Mouse (Mus musculus) hindbrain, embryonic 11.5 days (tissue): Measurements from ENCODE around the gene Asic5. TPM values are rescaled to one million over a fixed set of nuclear protein-coding genes. Genes with fewer than 3 reads are reported as not detected.

Experiments
- ATAC-seq: fragments of 200-750 bp; cut with Nextera tagmentation; 2 replicates; pipeline ENCODE4 v1.8.0; 2017; ENCODE audit warnings: mild to moderate bottlenecking, moderate TSS enrichment, moderate library complexity; ENCODE audit not compliant: low FRiP score
- DNase-seq: peaks from one replicate; pipeline ENCODE4 v3.0.0-alpha.2; 2015; ENCODE audit warnings: low spot score
- H3K27ac ChIP-seq: fragments of 300-500 bp; sonication (generic); 2 replicates; pipeline ENCODE4 v1.5.1; 2014; ENCODE audit warnings: mild to moderate bottlenecking, low read depth, low read length
- H3K27me3 ChIP-seq: fragments of 300-500 bp; sonication (generic); 2 replicates; pipeline ENCODE4 v1.6.1; 2014; ENCODE audit warnings: mild to moderate bottlenecking, low read length, moderate library complexity, mixed read lengths; ENCODE audit not compliant: control insufficient read depth, insufficient read depth
- H3K36me3 ChIP-seq: fragments of 300-500 bp; sonication (generic); 2 replicates; pipeline ENCODE4 v1.6.1; 2014; ENCODE audit warnings: mild to moderate bottlenecking, low read length, moderate library complexity, mixed read lengths; ENCODE audit not compliant: control insufficient read depth, insufficient read depth
- H3K4me1 ChIP-seq: fragments of 300-500 bp; sonication (generic); replicated peaks from 2 replicates; pipeline ENCODE4 v1.6.1; 2014; ENCODE audit warnings: low read length, mixed read lengths; ENCODE audit not compliant: control insufficient read depth, insufficient read depth
- H3K4me2 ChIP-seq: fragments of 300-500 bp; sonication (generic); replicated peaks from 2 replicates; pipeline ENCODE4 v1.6.1; 2014; ENCODE audit warnings: mild to moderate bottlenecking, low read depth, low read length
- H3K4me3 ChIP-seq: fragments of 300-500 bp; sonication (generic); 2 replicates; pipeline ENCODE4 v1.5.1; 2014; ENCODE audit warnings: low read depth, low read length
- H3K9ac ChIP-seq: fragments of 300-500 bp; sonication (generic); 2 replicates; pipeline ENCODE4 v1.6.1; 2014; ENCODE audit warnings: low read depth, low read length
- H3K9me3 ChIP-seq: fragments of 300-500 bp; sonication (generic); 2 replicates; pipeline ENCODE4 v1.6.1; 2016; ENCODE audit warnings: low read length; ENCODE audit not compliant: control insufficient read depth
- WGBS: fragments of 180-500 bp; shearing (Covaris S2); extraction: QIAGEN DNeasy Blood & Tissue Kit; methylation state at CpG from one replicate; pipeline ENCODE4 v1.1.7; 2014; 5-methylcytosine and 5-hydroxymethylcytosine counted together
- polyA plus RNA-seq: library from polyadenylated mRNA; unstranded; fragments of >200 nt; fragmentation: Nextera tagmentation; extraction: Ambion mirVana; gene quantifications from 2 replicates; pipeline ENCODE4 v1.2.1, GENCODE M21; 2014

Gene Asic5
- polyA plus RNA-seq, result not detected in 2 replicates

- H3K4me1 ChIP-seq, result no peaks in the 10 kb centered on the region
- no peak for DNase-seq
- H3K9ac ChIP-seq, result no peak within 1 kb of the TSS
- H3K36me3 ChIP-seq, result no peaks in the 10 kb centered on the region
- 96% methylated on average over 5 of the region's 5 CpGs for WGBS
- H3K9me3 ChIP-seq, result no peaks in the 10 kb centered on the region
- no peaks in the 10 kb centered on the region for H3K27me3 ChIP-seq
- H3K27ac ChIP-seq, result no peak within 1 kb of the TSS
- no peak for ATAC-seq
- no peak within 1 kb of the TSS for H3K4me2 ChIP-seq
- no peak within 1 kb of the TSS for H3K4me3 ChIP-seq
Observed at GRCm38 (mm10) chr3:81981990-81982389, at the start of gene Asic5. Gene Asic5, plus strand, starts transcription at chr3:81982290.

- no peak for DNase-seq
- Histone ChIP-seq H3K27me3 (no peaks in the 10 kb centered on the region), H3K36me3 (no peaks in the 10 kb centered on the region), H3K9me3 (no peaks in the 10 kb centered on the region), H3K4me1 (no peaks in the 10 kb centered on the region), H3K4me2 (no peak overlapping the region), H3K9ac (no peak overlapping the region), H3K4me3 (no peak overlapping the region), H3K27ac (no peak overlapping the region)
- ATAC-seq, result no peak
- WGBS, result 83% methylated on average over 4 of the region's 4 CpGs
Observed at GRCm38 (mm10) chr3:81933348-81933747, 48.7 kb upstream of the Asic5 start.

GRCm38 (mm10) chr3:81938924-81939323, 43.2 kb upstream of the Asic5 start:
- Histone ChIP-seq H3K4me2 (no peak overlapping the region), H3K4me1 (no peaks in the 10 kb centered on the region), H3K27ac (no peak overlapping the region), H3K9me3 (no peaks in the 10 kb centered on the region), H3K9ac (no peak overlapping the region), H3K36me3 (no peaks in the 10 kb centered on the region), H3K4me3 (no peak overlapping the region), H3K27me3 (no peaks in the 10 kb centered on the region)
- WGBS, result 90% methylated on average over 3 of the region's 3 CpGs
- DNase-seq, result no peak
- ATAC-seq, result no peak

- no peaks in the 10 kb centered on the region for H3K4me1 ChIP-seq
- no peaks in the 10 kb centered on the region for H3K9me3 ChIP-seq
- no peaks in the 10 kb centered on the region for H3K36me3 ChIP-seq
- no peak overlapping the region for H3K4me2 ChIP-seq
- no peak for DNase-seq
- no peak overlapping the region for H3K27ac ChIP-seq
- no peaks in the 10 kb centered on the region for H3K27me3 ChIP-seq
- ATAC-seq, result no peak
- H3K9ac ChIP-seq, result no peak overlapping the region
- H3K4me3 ChIP-seq, result no peak overlapping the region
- WGBS, result 87% methylated on average over 3 of the region's 3 CpGs
Observed at GRCm38 (mm10) chr3:81942341-81942740, 39.7 kb upstream of the Asic5 start.

GRCm38 (mm10) chr3:81943097-81943496, 39.0 kb upstream of the Asic5 start:
- Histone ChIP-seq H3K9ac (no peak overlapping the region), H3K4me2 (no peak overlapping the region), H3K36me3 (no peaks in the 10 kb centered on the region), H3K4me3 (no peak overlapping the region), H3K27ac (no peak overlapping the region), H3K9me3 (no peaks in the 10 kb centered on the region), H3K4me1 (no peaks in the 10 kb centered on the region), H3K27me3 (no peaks in the 10 kb centered on the region)
- 91% methylated on average over 3 of the region's 3 CpGs for WGBS
- DNase-seq (no peak), ATAC-seq (no peak)

- ATAC-seq, result no peak
- Histone ChIP-seq H3K27me3 (no peaks in the 10 kb centered on the region), H3K9ac (no peak overlapping the region), H3K36me3 (no peaks in the 10 kb centered on the region), H3K4me3 (no peak overlapping the region), H3K4me1 (no peaks in the 10 kb centered on the region), H3K27ac (no peak overlapping the region), H3K4me2 (no peak overlapping the region), H3K9me3 (no peaks in the 10 kb centered on the region)
- 90% methylated on average over 7 of the region's 7 CpGs for WGBS
- no peak for DNase-seq
Observed at GRCm38 (mm10) chr3:81944851-81945393, 37.2 kb upstream of the Asic5 start.

- no peaks in the 10 kb centered on the region for H3K36me3 ChIP-seq
- no peak overlapping the region for H3K9ac ChIP-seq
- H3K27ac ChIP-seq, result no peak overlapping the region
- no peak overlapping the region for H3K4me3 ChIP-seq
- no peaks in the 10 kb centered on the region for H3K4me1 ChIP-seq
- DNase-seq (no peak), ATAC-seq (no peak)
- no peak overlapping the region for H3K4me2 ChIP-seq
- WGBS, result 87% methylated on average over 1 of the region's 1 CpGs
- no peaks in the 10 kb centered on the region for H3K27me3 ChIP-seq
- H3K9me3 ChIP-seq, result no peaks in the 10 kb centered on the region
Observed at GRCm38 (mm10) chr3:81949048-81949447, 33.0 kb upstream of the Asic5 start.

- Histone ChIP-seq H3K9ac (no peak overlapping the region), H3K27me3 (no peaks in the 10 kb centered on the region), H3K4me3 (no peak overlapping the region), H3K4me2 (no peak overlapping the region), H3K36me3 (no peaks in the 10 kb centered on the region), H3K4me1 (no peaks in the 10 kb centered on the region), H3K9me3 (no peaks in the 10 kb centered on the region), H3K27ac (no peak overlapping the region)
- ATAC-seq (no peak), DNase-seq (no peak)
- WGBS, result 83% methylated on average over 2 of the region's 2 CpGs
Observed at GRCm38 (mm10) chr3:81951785-81952184, 30.3 kb upstream of the Asic5 start.

GRCm38 (mm10) chr3:81957484-81957883, 24.6 kb upstream of the Asic5 start:
- no peak for DNase-seq
- Histone ChIP-seq H3K4me1 (no peaks in the 10 kb centered on the region), H3K4me3 (no peak overlapping the region), H3K9ac (no peak overlapping the region), H3K36me3 (no peaks in the 10 kb centered on the region), H3K27me3 (no peaks in the 10 kb centered on the region), H3K4me2 (no peak overlapping the region), H3K27ac (no peak overlapping the region), H3K9me3 (no peaks in the 10 kb centered on the region)
- ATAC-seq, result no peak
- WGBS, result 93% methylated on average over 5 of the region's 5 CpGs
